Mouse (Mus musculus): ENCODE results near the gene Krt90.

- no peak for TF ChIP-seq CTCF (IDR thresholded peaks at IDR 0.05; ENCODE audit: low read depth)
- no peak for TF ChIP-seq EP300 (IDR thresholded peaks at IDR 0.05; ENCODE audit: low read depth)
Measured at GRCm38 (mm10) chr15:101538580-101538900, 24.2 kb downstream of the Krt90 start.
